Mouse (Mus musculus): ENCODE measurements at regions not wholly inside any gene's neighbourhood (a gene's known extent, or its start where the extent isn't known, plus 50 kb on each side); places are given as distances from the start of the nearest gene placed in this dataset.

DNA sequence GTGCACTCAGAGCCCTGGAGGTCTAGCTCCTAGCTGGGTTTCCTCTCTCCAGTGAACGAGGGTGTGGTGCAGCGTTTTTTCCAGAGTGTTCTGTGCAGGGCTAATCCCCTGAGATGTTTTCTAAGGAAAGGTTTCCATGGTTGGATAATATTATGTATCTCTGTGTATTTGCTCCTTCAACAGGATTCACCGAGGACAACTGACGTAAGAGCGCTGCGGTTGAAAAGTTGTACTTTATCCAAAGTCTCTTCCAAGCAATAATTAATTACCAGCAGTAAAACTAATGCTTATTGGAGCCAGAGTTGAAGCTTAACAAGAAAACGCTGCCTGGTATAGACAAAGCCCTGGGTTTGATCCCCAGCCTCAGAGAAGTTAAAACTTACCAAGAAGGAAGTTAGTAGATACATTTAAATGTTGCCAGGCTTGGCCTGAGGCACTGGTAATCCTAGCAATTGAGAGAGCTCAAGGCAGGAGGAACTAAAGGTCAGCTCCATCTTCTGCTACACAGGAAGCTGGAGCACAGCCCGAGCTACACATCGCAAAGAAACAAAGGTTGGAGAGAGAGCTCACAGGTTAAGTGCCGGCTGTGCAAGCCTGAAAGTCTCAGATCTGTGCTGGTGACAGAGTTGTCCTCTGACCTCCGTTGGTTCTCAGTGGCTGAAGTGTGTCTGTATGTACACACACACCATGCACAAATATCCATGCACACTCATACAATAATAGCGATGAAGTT, 51.2 kb upstream of the Rap1b start:
- no peak for TF ChIP-seq GATA1 (IDR thresholded peaks at IDR 0.05; ENCODE audit: low read length)

GRCm38 (mm10) chr10:117897766-117898165, 51.9 kb upstream of the Rap1b start:
- TF ChIP-seq GATA1 (IDR thresholded peaks at IDR 0.05; ENCODE audit: low read length) = no peak

GRCm38 (mm10) chr10:117898391-117898790, 52.6 kb upstream of the Rap1b start:
- TF ChIP-seq GATA1 (IDR thresholded peaks at IDR 0.05; ENCODE audit: low read length) = no peak

DNA sequence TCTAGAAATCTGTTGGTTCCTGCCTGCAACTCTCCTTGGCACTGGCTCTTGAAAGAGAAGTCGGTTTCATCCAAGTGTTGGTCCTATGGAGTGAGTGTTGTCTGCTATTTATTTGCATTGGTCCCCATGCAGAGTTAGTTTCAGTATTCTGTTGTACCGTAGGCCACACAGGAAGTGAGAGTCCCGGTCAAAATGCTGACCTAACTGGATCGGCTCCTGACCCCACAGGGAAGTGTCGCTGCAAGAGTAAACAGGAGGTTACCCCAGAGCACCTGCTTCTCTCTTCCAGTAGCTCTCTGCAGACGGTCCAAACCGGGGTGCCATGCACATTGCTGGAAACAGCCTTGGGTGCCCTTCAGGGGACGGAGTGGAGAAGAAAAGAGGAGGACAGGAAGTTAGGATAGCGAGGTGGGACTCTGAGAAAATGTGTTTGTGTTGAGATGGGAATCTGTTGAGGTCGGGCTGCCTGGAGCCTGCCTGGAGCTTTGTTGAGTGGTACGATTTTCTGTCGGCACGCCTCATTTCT, 53.6 kb upstream of the Rap1b start:
- no peak for TF ChIP-seq GATA1 (IDR thresholded peaks at IDR 0.05; ENCODE audit: low read length)

DNA sequence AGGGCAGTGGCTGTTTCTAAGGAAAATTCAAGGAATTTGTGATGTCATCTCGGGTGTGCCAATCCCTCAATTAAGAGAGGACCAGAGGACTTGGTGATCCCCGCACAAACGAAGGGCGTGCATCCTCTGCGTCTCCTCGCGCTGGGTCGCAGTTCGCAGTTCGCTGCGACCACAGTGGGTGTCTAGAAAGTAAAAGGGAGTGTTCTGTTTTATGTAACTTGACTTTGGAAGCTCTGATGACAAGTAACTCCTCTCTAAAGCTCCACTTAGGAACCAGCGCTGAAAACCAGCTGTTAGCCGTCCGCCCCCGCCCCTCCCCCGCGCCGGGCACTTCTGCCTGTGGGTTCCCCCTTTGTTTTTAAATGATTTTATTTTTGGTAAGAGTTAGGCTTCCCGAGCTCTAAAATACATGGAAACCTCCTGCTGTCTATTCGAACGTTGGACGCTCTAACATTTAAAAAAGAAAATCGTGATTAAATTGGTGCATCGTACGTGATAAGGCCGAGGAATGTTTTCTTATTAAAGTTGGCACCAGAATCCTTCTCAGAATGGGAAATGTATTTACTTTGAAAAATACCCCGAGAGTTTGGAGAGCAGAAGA, 59.9 kb upstream of the Rap1b start:
- no peak for TF ChIP-seq GATA1 (IDR thresholded peaks at IDR 0.05; ENCODE audit: low read length)

GRCm38 (mm10) chr10:117906267-117906811, 60.5 kb upstream of the Rap1b start:
- no peak for TF ChIP-seq GATA1 (IDR thresholded peaks at IDR 0.05; ENCODE audit: low read length)

DNA sequence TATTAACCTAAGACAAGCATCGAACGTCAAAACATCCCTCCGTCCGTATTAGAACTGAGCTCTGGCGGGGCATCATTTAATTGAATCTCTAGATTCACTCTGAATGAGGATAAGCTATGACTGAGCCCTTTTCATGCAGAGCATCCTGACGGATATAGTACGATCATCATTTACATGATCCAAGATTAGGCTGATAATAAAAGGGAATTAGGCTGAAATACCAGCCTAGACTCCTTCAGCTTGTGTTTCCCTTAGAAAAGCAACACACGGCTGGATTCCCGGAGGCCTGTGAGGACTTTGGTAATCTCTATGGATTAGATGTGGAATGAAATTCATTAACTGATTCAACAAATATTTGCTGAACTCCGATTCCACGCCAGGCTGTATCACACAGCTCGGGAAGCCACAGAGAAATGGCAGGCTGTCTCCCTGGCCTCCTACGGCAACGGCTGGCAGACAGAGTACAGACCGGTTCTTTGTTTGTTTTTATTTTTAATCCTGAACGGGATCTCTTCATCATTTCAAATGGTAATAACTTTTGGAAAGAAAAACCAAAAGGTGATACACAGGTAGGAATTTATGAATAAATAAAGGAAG, 62.3 kb upstream of the Rap1b start:
- no peak for TF ChIP-seq GATA1 (IDR thresholded peaks at IDR 0.05; ENCODE audit: low read length)

GRCm38 (mm10) chr10:117909155-117909554, 63.3 kb upstream of the Rap1b start:
- peak; percentile 67 for TF ChIP-seq GATA1 (IDR thresholded peaks at IDR 0.05; ENCODE audit: low read length)

DNA sequence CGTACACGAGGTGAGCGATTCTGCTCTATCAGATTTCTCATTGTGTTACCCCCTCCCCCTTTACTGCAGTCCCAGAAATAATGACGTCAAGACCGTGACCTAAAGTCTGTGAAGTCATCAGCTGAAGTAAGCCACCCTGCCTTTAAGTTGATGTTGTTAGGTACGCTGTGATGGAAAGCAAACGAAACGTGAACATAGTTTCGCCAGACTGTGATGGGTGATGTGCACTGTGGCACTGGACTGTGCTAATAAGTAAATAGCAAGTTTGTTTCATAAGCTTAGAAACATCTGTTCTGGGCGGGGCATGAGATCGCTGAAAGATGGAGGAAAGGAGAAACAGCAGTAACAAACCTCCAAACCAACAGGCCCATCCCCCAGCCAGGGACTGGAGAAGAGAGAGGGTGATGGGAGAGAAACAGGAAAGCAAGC, 64.0 kb upstream of the Rap1b start:
- TF ChIP-seq GATA1 (IDR thresholded peaks at IDR 0.05; ENCODE audit: low read length) = no peak

DNA sequence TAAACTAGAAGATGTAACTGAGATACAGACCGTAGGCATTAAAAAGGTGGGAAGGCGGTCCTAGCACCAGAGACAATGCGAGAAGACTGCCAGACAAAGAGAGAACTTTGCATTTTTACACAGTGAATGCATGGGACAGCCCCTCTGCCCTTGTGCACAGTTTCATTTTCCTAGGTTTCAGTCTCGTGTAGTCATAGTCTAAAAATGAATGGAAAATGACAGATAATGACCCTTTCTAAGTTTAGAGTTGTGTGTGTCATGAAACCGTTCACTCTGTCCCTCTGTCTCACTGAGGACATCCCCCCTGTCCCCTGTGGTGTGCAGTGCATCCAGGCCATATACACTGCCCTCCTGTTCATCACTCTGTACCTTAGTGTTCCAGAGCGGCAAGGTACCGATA, 64.6 kb upstream of the Rap1b start:
- TF ChIP-seq GATA1 (IDR thresholded peaks at IDR 0.05; ENCODE audit: low read length) = no peak

DNA sequence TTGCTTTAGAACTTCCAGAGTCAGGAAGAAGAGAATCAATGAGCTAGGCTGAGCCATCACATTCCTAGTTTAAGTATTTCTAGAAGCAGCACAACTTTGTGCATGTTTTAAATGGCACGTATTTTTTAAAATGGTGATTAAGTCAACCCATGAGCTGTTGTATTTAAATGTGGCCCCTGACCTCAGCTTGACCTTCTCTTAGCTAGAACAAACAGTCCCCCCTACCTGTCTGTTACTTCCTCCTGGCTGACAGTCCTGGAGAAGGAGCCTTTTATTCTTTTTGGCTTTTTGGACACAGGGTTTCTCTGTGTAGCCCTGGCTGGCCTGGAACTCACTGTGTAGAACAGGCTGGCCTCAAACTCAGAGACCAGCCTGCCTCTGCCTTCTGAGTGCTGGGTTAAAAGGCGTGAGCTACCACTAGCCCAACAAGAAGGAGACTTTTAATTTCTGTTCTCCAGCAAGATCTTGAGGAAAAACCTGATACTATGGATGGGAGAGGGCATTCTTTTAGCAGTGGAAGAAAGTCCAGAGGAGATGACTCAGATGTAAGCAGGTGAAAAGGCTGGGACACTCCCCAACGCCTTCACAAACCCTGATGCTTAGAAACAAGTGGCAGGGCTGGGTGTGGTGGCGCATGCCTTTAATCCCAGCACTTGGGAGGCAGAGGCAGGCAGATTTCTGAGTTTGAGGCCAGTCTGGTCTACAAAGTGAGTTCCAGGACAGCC, 69.3 kb upstream of the Rap1b start:
- TF ChIP-seq GATA1 (IDR thresholded peaks at IDR 0.05; ENCODE audit: low read length) = no peak

DNA sequence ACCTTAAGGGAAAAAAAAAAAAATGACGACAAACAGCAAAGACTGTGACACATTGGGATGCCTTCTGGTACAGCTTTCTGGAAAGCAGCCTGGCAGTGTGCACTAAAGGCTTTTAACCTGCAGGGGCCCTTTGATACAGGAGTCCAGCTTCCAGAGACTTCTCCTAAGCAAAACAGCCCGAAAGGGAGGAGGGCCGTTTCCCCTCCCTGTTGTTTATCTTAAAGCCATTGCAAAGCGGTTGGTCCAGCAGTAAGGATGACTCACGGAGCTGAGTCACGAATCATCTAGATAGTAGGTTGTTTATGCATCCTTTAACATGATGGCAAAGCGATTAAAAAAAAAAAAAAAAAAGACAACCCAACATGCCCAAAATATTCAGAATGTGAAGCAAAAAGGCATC, 70.4 kb upstream of the Rap1b start:
- no peak for TF ChIP-seq GATA1 (IDR thresholded peaks at IDR 0.05; ENCODE audit: low read length)

GRCm38 (mm10) chr10:117917870-117918269, 72.0 kb upstream of the Rap1b start:
- TF ChIP-seq GATA1 (IDR thresholded peaks at IDR 0.05; ENCODE audit: low read length) = no peak

DNA sequence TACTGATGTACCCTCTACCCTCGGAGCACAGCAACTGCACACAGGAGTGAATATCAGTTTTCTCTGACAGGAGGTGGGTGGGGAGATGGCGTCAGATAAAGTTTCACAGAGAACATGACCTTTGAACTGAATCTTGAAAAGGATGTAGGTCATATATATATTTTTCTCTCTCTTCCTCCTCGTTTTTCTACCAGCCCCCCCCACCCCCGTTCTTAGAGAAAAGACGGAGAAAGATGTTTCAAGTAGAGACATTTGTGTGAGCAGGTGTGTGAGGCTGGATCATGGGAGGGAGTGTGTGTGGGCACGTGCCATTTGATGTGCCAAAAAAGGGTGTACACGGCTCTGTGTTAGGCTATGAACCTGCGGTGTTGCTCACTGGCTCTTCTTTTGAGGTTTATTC, 72.8 kb upstream of the Rap1b start:
- TF ChIP-seq GATA1 (IDR thresholded peaks at IDR 0.05; ENCODE audit: low read length) = no peak

- no peak for TF ChIP-seq GATA1 (IDR thresholded peaks at IDR 0.05; ENCODE audit: low read length)
Observed at GRCm38 (mm10) chr10:117919186-117919941, 73.5 kb upstream of the Rap1b start.

Data from G1E-ER4 (cell line).